Mouse (Mus musculus) embryonic fibroblast, embryonic 13.5 days (primary cell): ENCODE data around the gene Avl9.

ENCODE experiments used
- CTCF ChIP-seq: IDR thresholded peaks from 2 replicates; pipeline ENCODE4 v1.5.1; 2011; ENCODE audit warnings: mild to moderate bottlenecking, control low read depth, low read length, moderate library complexity, borderline replicate concordance; ENCODE audit not compliant: insufficient read depth
- POLR2A ChIP-seq: IDR thresholded peaks from 2 replicates; pipeline ENCODE4 v1.6.1; 2011; ENCODE audit warnings: low read depth, mild to moderate bottlenecking, control low read depth, low read length, moderate library complexity

GRCm38 (mm10) chr6:56714186-56714573, 519 bp upstream of the Avl9 start:
- TF ChIP-seq CTCF (no peak), POLR2A (no peak)
